Mouse (Mus musculus): ENCODE data around the gene Ypel3. TPM values are rescaled to one million over a fixed set of nuclear protein-coding genes. Genes with fewer than 3 reads are reported as not detected.

Gene Ypel3
- polyA plus RNA-seq, 1 experiment from 2014 or later, result 84.9 TPM

DNA sequence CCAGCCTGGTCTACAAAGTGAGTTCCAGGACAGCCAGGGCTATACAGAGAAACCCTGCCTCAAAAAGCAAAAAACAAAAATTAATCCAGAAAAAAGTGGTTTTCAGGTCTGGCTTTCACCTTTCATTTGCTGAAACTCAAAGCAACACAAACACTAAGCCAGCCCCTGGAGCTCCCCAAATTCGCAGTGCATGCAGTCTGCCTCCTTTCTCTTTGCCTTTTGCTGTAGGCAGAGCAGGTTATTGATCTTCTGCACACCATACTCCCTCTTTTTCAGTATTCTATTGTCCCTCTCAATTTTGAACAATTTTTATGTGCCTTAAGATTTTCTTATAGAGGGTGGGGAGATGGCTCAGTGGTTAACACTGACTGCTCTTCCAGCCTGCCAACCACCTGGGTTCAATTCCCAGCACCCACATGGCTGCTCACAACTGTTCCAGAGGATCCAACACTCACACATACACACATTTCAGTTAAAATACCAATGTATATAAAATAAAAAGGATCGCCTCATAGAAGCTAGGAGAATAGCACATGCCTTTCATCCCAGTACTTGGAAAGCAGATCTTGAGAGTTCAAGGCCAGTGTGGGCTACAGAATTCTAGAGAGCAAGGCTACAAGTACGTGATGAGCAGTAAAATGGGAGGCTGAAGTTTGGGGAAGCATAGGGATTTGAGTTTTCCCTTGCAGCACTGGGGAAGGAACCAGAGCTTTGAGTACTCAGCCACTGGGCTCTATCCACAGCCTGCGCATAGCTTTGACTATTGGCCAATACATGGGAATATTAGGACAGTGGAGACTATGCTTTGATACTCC lies 16.9 kb downstream of the Ypel3 start:
- H3K27ac ChIP-seq (ENCODE audit: low read depth, low read length), result no peak overlapping the region
- 71% methylated on average over 4 of the region's 4 CpGs for WGBS (ENCODE audit: insufficient replicate concordance)
- ATAC-seq (replicated peaks; ENCODE audit: insufficient number of reproducible peaks, low FRiP score, low TSS enrichment), result no peak
- H3K27me3 ChIP-seq (ENCODE audit: control insufficient read depth, insufficient read depth, low read length), result no peaks in the 10 kb centered on the region
- peak overlapping the region; percentile 80; the same call in 1 of the 2 replicates for H3K4me2 ChIP-seq
- no peak overlapping the region; the same call in 1 of the 2 replicates for H3K9ac ChIP-seq (ENCODE audit: low read depth, low read length)
- H3K9me3 ChIP-seq (replicated peaks; ENCODE audit: control insufficient read depth, low read length), result no peaks in the 10 kb centered on the region
- H3K4me3 ChIP-seq (ENCODE audit: low read depth, low read length), result no peak overlapping the region
- peaks cover 32% of the 10 kb centered on the region for H3K36me3 ChIP-seq (ENCODE audit: control insufficient read depth, insufficient read depth, low read length)
- peaks cover 18% of the 10 kb centered on the region for H3K4me1 ChIP-seq (ENCODE audit: control insufficient read depth, insufficient read depth, low read length)

DNA sequence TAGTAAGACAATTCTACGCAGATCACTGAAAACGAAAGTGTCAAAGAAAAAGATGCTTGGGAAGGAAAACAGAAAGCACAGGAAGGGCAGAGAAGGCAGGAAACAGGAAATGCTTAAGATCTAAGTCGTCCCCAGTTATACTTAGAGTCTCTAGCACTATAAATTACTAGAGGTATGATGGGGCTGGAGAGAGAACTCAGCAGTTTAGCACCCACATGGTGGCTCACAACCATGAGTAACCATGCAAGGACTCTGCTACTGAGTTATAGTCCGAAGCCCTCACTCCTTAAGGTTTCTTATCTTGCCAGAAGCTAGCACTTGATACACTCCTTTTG lies 17.5 kb downstream of the Ypel3 start:
- peaks cover 18% of the 10 kb centered on the region for H3K4me1 ChIP-seq (ENCODE audit: control insufficient read depth, insufficient read depth, low read length)
- no peak overlapping the region for H3K27ac ChIP-seq (ENCODE audit: low read depth, low read length)
- no peak overlapping the region for H3K4me3 ChIP-seq (ENCODE audit: low read depth, low read length)
- peaks cover 28% of the 10 kb centered on the region for H3K36me3 ChIP-seq (ENCODE audit: control insufficient read depth, insufficient read depth, low read length)
- WGBS (ENCODE audit: insufficient replicate concordance), result 55% methylated on average over 4 of the region's 4 CpGs
- no peak overlapping the region for H3K4me2 ChIP-seq
- no peak overlapping the region for H3K9ac ChIP-seq (ENCODE audit: low read depth, low read length)
- H3K9me3 ChIP-seq (replicated peaks; ENCODE audit: control insufficient read depth, low read length), result no peaks in the 10 kb centered on the region
- no peaks in the 10 kb centered on the region for H3K27me3 ChIP-seq (ENCODE audit: control insufficient read depth, insufficient read depth, low read length)
- ATAC-seq (replicated peaks; ENCODE audit: insufficient number of reproducible peaks, low FRiP score, low TSS enrichment), result no peak

DNA sequence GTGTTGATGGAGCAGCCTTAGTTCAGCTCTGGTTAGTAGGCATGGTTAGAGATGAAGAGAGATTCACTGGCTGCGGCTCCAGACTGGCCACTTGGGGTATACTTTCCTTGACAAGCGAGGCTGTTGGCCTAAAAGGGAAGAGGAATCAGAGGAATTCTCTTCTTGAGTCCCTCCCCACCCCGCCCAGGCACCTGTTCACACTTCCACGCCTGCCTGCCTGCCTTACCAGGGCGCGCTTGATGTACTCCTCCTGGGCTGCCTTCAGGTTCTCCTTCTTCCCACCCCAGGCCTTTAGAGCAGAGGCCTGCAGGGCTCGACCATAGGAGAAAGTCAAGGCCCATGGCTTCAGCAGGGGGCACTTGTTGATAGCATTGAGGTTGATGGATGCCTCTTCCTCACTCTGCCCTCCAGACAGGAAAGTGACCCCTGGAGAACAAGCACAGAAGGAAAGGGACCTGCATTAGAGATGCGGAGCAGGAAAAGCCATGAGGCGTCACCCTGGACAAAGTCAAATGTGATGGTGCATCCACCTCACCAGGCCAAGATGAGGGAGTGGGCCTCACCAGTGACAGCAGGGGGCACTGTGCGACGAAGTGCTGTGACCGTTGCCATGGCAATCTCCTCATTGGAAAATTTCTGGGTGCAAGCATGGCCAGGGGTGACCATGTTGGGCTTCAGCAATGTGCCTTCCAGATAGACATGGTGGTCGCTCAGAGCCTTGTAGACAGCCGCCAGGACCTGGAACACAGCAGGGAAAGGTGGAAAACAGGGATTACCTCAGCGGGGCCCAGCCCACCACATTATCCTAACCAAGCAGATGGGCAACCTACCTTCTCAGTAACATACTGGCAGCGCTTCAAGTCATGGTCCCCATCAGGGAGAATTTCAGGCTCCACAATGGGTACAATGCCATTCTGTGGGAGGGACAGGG lies 18.9 kb downstream of the Ypel3 start:
- Histone ChIP-seq H3K27ac (ENCODE audit: low read depth, low read length) (peak overlapping the region; percentile 22; the same call in 1 of the 2 replicates), H3K4me1 (ENCODE audit: control insufficient read depth, insufficient read depth, low read length) (peaks cover 27% of the 10 kb centered on the region), H3K4me2 (peak overlapping the region; percentile 77), H3K9ac (ENCODE audit: low read depth, low read length) (no peak overlapping the region), H3K27me3 (ENCODE audit: control insufficient read depth, insufficient read depth, low read length) (no peaks in the 10 kb centered on the region), H3K4me3 (ENCODE audit: low read depth, low read length) (peak overlapping the region; percentile 5; the same call in 1 of the 2 replicates), H3K36me3 (ENCODE audit: control insufficient read depth, insufficient read depth, low read length) (peaks cover 22% of the 10 kb centered on the region), H3K9me3 (replicated peaks; ENCODE audit: control insufficient read depth, low read length) (no peaks in the 10 kb centered on the region)
- 79% methylated on average over 16 of the region's 16 CpGs for WGBS (ENCODE audit: insufficient replicate concordance)
- no peak for ATAC-seq (replicated peaks; ENCODE audit: insufficient number of reproducible peaks, low FRiP score, low TSS enrichment)

DNA sequence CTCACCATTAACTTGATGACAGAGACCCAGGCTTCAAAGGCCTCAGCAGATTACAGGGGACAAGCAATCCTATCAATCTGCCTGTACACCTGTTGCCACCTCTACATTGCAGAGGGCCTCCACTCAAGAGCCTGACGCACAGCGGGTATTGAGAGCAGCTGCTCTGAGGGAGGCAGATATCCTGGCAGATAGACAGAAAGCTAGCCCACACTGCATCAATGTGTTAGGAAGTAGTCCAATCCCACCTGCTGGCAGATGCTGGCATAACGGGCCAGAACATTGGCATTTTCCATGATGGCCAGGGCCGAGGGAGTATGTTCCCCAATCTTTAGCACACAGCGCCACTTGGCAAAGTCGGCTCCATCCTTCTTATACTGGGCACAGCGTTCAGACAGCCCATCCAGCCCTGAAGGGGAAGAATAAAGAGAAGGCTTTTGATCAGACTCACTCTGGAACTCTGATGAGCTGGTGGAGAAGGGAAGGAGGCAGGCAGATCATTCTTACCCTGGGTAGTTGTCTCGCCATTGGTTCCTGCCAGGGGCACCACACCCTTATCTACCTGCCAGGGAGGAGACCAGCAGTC lies 19.7 kb downstream of the Ypel3 start:
- no peak for ATAC-seq (replicated peaks; ENCODE audit: insufficient number of reproducible peaks, low FRiP score, low TSS enrichment)
- Histone ChIP-seq H3K4me3 (ENCODE audit: low read depth, low read length) (peak overlapping the region; percentile 90), H3K9ac (ENCODE audit: low read depth, low read length) (peak overlapping the region; percentile 92; the same call in 1 of the 2 replicates), H3K4me1 (ENCODE audit: control insufficient read depth, insufficient read depth, low read length) (peaks cover 25% of the 10 kb centered on the region), H3K27me3 (ENCODE audit: control insufficient read depth, insufficient read depth, low read length) (no peaks in the 10 kb centered on the region), H3K36me3 (ENCODE audit: control insufficient read depth, insufficient read depth, low read length) (peaks cover 22% of the 10 kb centered on the region), H3K4me2 (peak overlapping the region; percentile 77), H3K27ac (ENCODE audit: low read depth, low read length) (peak overlapping the region; percentile 22; the same call in 1 of the 2 replicates), H3K9me3 (replicated peaks; ENCODE audit: control insufficient read depth, low read length) (no peaks in the 10 kb centered on the region)
- 76% methylated on average over 8 of the region's 8 CpGs for WGBS (ENCODE audit: insufficient replicate concordance)

DNA sequence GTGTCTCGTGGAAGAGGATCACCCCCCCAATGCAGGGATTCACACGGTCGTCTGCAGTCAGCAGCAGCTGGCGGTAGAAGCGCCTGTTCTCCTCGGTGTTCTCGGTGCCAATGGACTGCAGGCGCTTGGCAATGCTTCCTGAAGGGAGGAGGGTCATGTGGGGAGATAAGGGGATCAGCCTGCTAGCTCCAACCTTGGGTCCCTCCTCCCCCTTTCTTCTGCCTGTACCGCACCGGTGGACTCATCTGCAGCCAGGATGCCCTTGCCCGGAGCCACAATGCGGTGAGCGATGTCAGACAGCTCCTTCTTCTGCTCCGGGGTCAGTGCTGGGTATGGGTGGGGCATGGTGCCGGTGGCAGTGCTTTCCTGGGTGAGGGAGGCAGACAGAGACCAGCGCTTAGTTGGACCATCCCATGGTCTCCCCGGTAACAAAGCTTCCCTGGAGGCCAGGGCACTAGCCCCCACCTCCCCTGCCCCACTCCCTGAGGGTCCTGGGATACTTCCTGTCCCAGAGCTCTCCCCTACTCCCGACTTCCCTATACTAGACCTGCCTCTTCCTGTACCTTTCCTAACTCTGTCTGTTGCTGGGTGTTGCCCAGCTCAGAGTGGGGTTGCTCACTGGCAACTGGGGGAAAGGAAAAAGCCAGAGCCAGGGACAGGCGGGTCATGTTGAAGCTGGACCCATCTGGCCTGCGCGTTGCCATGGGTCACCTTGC lies 20.8 kb downstream of the Ypel3 start, which contains the start of gene Fam57b:
Gene Fam57b (plus strand): TSS at position 258 of the 716 bp plus-strand sequence.
- peak within 1 kb of the TSS; percentile 98 for H3K27ac ChIP-seq (ENCODE audit: low read depth, low read length)
- ATAC-seq (replicated peaks; ENCODE audit: insufficient number of reproducible peaks, low FRiP score, low TSS enrichment), result no peak
- no peaks in the 10 kb centered on the region for H3K27me3 ChIP-seq (ENCODE audit: control insufficient read depth, insufficient read depth, low read length)
- WGBS (ENCODE audit: insufficient replicate concordance), result 14% methylated on average over 21 of the region's 21 CpGs
- H3K4me1 ChIP-seq (ENCODE audit: control insufficient read depth, insufficient read depth, low read length), result peaks cover 25% of the 10 kb centered on the region
- H3K36me3 ChIP-seq (ENCODE audit: control insufficient read depth, insufficient read depth, low read length), result peaks cover 22% of the 10 kb centered on the region
- peak within 1 kb of the TSS; percentile 92 for H3K9ac ChIP-seq (ENCODE audit: low read depth, low read length)
- H3K4me3 ChIP-seq (ENCODE audit: low read depth, low read length), result peak within 1 kb of the TSS; percentile 90
- H3K4me2 ChIP-seq, result peak within 1 kb of the TSS; percentile 77
- no peaks in the 10 kb centered on the region for H3K9me3 ChIP-seq (replicated peaks; ENCODE audit: control insufficient read depth, low read length)

DNA sequence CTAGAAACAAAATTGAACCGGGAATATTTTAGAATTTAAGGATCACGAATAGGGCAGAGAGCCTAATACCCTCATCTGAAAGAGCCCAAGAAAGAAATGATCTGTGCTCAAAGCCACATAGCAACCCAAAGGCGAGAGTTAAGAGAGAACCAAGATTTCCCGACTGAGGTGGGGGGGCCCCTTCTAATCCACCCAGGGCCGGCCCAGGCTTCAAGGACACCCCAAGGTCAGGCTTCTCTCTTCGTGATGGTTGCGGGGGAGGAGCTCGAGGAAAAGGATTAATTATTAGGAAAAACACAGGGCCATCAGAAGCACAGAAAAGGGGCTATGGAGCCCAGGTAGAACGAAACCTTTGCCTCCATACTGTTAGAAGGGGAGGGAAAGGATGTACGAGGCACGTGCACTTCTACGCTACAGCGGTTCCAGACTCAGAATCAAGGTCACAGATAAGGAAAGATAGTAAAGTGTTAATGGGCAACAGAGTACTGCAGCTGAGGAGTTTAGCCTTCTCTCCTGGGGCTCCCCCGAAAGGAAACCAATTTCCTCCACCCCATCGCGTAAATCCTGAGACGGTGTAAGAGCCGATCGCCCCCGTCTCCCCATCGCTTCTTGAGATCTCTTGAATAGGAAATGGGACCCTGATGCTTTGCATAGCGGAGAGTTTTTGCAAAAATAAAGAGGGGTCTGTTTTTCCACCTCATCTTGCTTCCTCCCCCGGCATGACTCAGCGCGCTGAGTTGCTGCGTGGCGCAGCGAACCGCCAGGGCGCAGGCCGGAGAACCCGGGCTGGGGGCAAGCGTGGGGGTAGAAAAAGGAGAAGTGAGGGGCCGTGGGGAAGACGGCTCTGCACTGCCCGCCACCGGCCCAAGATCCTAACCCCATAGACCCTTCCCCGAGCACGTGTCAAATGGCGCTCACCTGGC lies 21.6 kb downstream of the Ypel3 start:
- no peak for ATAC-seq (replicated peaks; ENCODE audit: insufficient number of reproducible peaks, low FRiP score, low TSS enrichment)
- Histone ChIP-seq H3K4me2 (peak overlapping the region; percentile 77), H3K27ac (ENCODE audit: low read depth, low read length) (peak overlapping the region; percentile 98), H3K4me3 (ENCODE audit: low read depth, low read length) (peak overlapping the region; percentile 90), H3K36me3 (ENCODE audit: control insufficient read depth, insufficient read depth, low read length) (peaks cover 22% of the 10 kb centered on the region), H3K4me1 (ENCODE audit: control insufficient read depth, insufficient read depth, low read length) (peaks cover 25% of the 10 kb centered on the region), H3K27me3 (ENCODE audit: control insufficient read depth, insufficient read depth, low read length) (no peaks in the 10 kb centered on the region), H3K9ac (ENCODE audit: low read depth, low read length) (peak overlapping the region; percentile 92), H3K9me3 (replicated peaks; ENCODE audit: control insufficient read depth, low read length) (no peaks in the 10 kb centered on the region)
- WGBS (ENCODE audit: insufficient replicate concordance), result under 1% methylated on average over 40 of the region's 40 CpGs

DNA sequence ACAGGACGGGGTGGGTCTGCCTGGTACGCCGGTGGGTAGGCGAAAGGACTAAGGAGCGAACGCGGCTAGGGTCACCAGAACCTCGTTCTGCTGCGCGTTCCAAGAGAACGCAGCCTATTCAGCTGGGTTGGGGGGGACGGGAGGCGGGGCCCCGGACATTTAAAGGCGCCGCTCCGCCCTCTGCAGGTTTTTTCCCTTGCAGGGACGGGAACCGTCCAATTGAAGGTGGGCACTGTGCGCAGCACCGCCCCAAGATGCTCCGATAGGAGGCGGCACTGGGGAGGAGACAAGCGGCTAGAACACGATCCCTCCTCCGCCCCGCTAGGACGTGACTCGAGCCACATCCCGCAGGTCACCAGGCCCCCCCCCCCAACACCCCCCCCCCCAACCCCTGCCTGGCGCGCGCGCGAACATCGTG lies 22.3 kb downstream of the Ypel3 start:
- under 1% methylated on average over 33 of the region's 36 CpGs for WGBS (ENCODE audit: insufficient replicate concordance)
- H3K27ac ChIP-seq (ENCODE audit: low read depth, low read length), result peak overlapping the region; percentile 99
- no peaks in the 10 kb centered on the region for H3K27me3 ChIP-seq (ENCODE audit: control insufficient read depth, insufficient read depth, low read length)
- H3K36me3 ChIP-seq (ENCODE audit: control insufficient read depth, insufficient read depth, low read length), result peaks cover 22% of the 10 kb centered on the region
- ATAC-seq (replicated peaks; ENCODE audit: insufficient number of reproducible peaks, low FRiP score, low TSS enrichment), result peak; percentile 92
- H3K9ac ChIP-seq (ENCODE audit: low read depth, low read length), result peak overlapping the region; percentile 92
- H3K4me2 ChIP-seq, result peak overlapping the region; percentile 77
- H3K4me3 ChIP-seq (ENCODE audit: low read depth, low read length), result peak overlapping the region; percentile 90
- peaks cover 25% of the 10 kb centered on the region for H3K4me1 ChIP-seq (ENCODE audit: control insufficient read depth, insufficient read depth, low read length)
- no peaks in the 10 kb centered on the region for H3K9me3 ChIP-seq (replicated peaks; ENCODE audit: control insufficient read depth, low read length)

Data from heart, embryonic 11.5 days (tissue).